Mouse (Mus musculus) cortical plate, adult 2 months (tissue): ENCODE measurements at regions not wholly inside any gene's neighbourhood (a gene's known extent, or its start where the extent isn't known, plus 50 kb on each side); places are given as distances from the start of the nearest gene placed in this dataset.
"Not testable (repeated sequence)": the region's sequence is repeated elsewhere in the genome, so short reads cannot be mapped to it uniquely, and the experiment has no call there.

Source experiments
- H3K27ac ChIP-seq: fragments of 200-500 bp; 2 replicates; pipeline ENCODE4 v1.5.1; 2012; ENCODE audit warnings: low read length, control low read depth, inconsistent platforms; ENCODE audit not compliant: insufficient read depth
- H3K4me1 ChIP-seq: fragments of 200-500 bp; 2 replicates; pipeline ENCODE4 v1.6.1; 2011; ENCODE audit warnings: low read length; ENCODE audit not compliant: control insufficient read depth, insufficient read depth
- H3K4me3 ChIP-seq: fragments of 200-500 bp; 2 replicates; pipeline ENCODE4 v1.5.1; 2011; ENCODE audit warnings: mild to moderate bottlenecking, low read length, control low read depth; ENCODE audit not compliant: insufficient read depth
- CTCF ChIP-seq: fragments of 200-500 bp; IDR thresholded peaks from 2 replicates; pipeline ENCODE4 v1.5.1; 2011; ENCODE audit warnings: mild to moderate bottlenecking, control low read depth, low read length; ENCODE audit not compliant: insufficient read depth; ENCODE audit errors: extremely low read depth
- POLR2A ChIP-seq: fragments of 200-500 bp; IDR thresholded peaks from 2 replicates; pipeline ENCODE4 v1.6.1; 2011; ENCODE audit warnings: mild to moderate bottlenecking, low read length, control low read depth; ENCODE audit not compliant: insufficient read depth; ENCODE audit errors: extremely low read depth

DNA sequence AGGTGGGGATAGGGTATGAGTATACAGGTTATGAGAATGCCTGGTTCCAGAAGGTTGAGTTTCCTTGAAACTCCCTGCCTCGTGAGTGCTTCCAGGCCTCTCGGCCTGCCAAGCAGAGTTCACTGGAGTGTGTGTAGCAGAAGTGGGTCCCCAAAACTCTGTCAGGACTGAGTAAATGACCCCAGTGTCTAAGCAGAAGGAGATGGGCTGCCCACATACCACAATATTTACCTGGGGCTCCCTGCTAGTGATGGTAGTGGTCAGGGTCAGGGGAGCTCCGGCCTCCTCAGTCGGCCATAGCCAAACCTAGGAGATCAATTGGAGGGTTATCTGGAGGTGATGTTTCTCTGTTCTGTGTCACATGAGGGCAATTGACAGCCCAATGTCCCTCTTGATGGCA, 126.9 kb upstream of the Thpo start:
- no peak for TF ChIP-seq CTCF
- no peak for TF ChIP-seq POLR2A
- Histone ChIP-seq H3K27ac (no peak overlapping the region), H3K4me1 (no peaks in the 10 kb centered on the region), H3K4me3 (no peak overlapping the region)

DNA sequence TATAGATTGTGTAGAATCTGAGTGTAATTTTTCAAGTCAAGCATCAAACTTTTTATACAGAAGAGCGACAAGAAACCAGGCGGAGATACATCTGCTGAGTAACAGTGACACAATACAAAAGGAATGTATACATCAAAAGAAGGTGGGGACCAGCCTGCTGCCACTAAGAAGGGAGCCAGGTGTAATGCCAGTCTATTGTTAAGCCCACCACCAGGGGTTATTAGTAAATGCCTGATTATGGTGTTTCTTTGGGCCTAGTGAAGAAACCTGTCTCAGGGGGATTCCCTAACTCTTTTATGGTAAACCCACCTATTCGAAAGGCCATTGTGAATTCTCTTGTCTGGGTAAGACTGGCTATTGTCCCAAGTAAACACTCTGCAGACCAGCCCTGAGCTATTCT, 126.3 kb upstream of the Thpo start:
- not testable (repeated sequence) for H3K4me3 ChIP-seq, H3K27ac ChIP-seq, H3K4me1 ChIP-seq

GRCm38 (mm10) chr16:20854696-20855213, 120.4 kb upstream of the Thpo start:
- no peak overlapping the region for H3K27ac ChIP-seq
- H3K4me3 ChIP-seq, result no peak overlapping the region
- no peak for TF ChIP-seq POLR2A
- no peak for TF ChIP-seq CTCF
- no peaks in the 10 kb centered on the region for H3K4me1 ChIP-seq

DNA sequence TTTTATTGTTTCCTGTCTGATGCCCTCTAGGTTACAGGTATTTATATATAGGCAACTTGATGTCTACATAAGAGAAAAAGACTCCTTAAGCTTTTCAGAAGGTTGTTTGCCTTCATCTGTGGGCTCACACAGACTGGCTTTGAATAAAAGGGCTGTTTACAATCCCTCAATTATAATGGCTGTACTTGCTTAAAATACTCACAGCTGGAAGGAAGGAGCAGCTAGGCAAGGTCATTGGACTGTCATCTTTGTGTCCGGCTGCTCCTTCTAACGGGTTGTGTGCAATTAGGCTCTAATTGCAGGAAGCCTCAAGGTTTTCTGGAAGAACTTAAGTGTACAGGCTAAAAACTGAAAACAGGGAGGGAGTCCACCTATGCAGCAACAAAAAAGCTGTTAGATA, 103.8 kb upstream of the Thpo start:
- Histone ChIP-seq H3K4me1 (no peaks in the 10 kb centered on the region), H3K27ac (no peak overlapping the region), H3K4me3 (no peak overlapping the region)
- TF ChIP-seq CTCF (no peak), POLR2A (no peak)

DNA sequence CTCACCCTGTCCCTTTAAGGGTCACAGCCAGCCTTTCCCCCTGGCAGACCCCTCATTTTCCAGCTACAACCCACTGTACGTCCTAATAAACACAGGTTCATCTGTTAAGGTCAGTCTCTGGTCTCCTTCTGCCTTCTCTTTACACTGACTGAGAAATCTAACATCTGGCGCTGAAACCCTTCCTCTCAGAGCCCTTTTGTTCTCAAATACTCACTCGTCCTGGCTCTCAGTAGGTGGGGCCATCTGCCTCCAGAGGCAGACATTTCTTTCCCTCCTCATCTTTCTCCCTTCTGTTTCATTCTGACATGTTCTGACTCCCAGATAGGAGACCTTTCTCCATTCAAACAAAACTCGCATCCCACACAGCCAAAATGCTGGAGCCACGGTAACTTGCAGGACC, 102.6 kb upstream of the Thpo start:
- Histone ChIP-seq H3K4me3 (no peak overlapping the region), H3K4me1 (no peaks in the 10 kb centered on the region), H3K27ac (no peak overlapping the region)
- no peak for TF ChIP-seq CTCF
- TF ChIP-seq POLR2A, result no peak

DNA sequence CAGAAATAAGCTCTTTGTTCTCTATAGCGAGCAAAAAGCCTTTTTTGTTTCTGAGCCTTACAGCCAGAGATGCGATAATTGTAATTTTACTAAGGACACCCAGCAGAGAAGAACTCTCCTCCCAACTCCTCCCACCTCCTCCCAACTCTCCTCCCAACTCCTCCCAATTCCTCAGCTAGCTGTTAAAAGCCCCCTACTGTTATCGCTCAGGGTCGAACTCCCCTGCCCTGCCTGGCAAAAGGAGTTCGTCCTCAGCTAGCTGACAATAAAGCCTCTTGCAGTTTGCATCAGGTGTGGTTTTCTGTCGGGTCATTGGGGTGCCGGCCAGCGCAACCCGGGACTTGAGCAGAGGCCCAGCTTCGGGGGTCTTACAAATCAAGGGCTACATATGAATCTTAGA, 99.5 kb upstream of the Thpo start:
- H3K4me1 ChIP-seq, H3K4me3 ChIP-seq, H3K27ac ChIP-seq: not testable (repeated sequence)

- peaks cover 4% of the 10 kb centered on the region; the same call in 1 of the 2 replicates for H3K4me1 ChIP-seq
- no peak overlapping the region for H3K27ac ChIP-seq
- no peak overlapping the region for H3K4me3 ChIP-seq
- TF ChIP-seq CTCF (no peak), POLR2A (no peak)
These were observed 99.0 kb upstream of the Thpo start for GRCm38 (mm10) chr16:20833301-20833700.

DNA sequence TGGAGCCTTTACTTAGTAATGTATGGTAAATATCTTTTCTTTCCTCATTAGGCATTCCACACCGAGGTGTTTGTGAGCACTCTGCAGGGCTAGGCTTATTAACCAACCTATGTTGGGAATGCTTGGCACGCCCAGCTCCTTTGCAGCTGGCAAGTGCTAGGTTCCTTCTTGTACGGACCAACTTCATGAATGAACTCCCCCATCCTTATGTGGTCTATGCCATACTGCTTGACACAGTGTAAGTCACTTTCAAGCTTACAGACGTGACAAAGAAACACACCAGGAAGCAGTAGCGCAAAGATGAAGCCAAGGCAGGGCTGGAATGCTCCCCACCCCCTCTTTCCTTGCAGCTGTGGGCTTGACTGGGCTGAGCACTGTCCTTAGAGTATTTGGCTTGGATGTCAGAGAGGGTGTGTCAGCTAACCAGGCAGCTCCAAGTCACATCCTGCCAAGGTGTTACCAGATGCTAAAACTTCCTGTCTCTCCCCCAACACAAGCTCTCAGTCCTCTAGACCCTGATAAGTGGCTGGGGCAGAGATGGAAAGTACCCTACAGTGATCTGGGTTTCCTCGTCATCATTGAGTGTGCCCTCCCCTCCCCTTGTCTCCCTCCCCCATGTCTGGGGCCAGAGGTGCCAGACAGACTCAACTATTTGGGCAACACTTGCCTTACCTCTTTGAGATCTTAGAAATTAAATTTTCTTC, 95.6 kb upstream of the Thpo start:
- H3K27ac ChIP-seq, result no peak overlapping the region
- TF ChIP-seq POLR2A, result no peak
- H3K4me3 ChIP-seq, result no peak overlapping the region
- peaks cover 4% of the 10 kb centered on the region for H3K4me1 ChIP-seq

- H3K4me1 ChIP-seq, result peaks cover 6% of the 10 kb centered on the region
- H3K4me3 ChIP-seq, result no peak overlapping the region
- no peak overlapping the region for H3K27ac ChIP-seq
- TF ChIP-seq POLR2A, result no peak
- no peak for TF ChIP-seq CTCF
These were observed 94.9 kb upstream of the Thpo start for GRCm38 (mm10) chr16:20828996-20829731.

- peaks cover 2% of the 10 kb centered on the region; the same call in 1 of the 2 replicates for H3K4me1 ChIP-seq
- 0 out of 2 replicates have a peak overlapping the region, but pooled peaks have one; percentile 55 for H3K27ac ChIP-seq
- no peak for TF ChIP-seq POLR2A
- TF ChIP-seq CTCF, result no peak
These were observed 89.9 kb upstream of the Thpo start for GRCm38 (mm10) chr16:20824226-20824625.

More at GRCm38 (mm10) chr16:20824226-20824625, 89.9 kb upstream of the Thpo start:
- no peak overlapping the region for H3K4me3 ChIP-seq
